Mouse (Mus musculus) E14TG2a.4 (cell line): ENCODE measurements around the gene Arsg.

Source experiments
- CTCF ChIP-seq: conservative IDR thresholded peaks from 2 replicates; pipeline ENCODE4 v1.5.1; 2014; ENCODE audit warnings: low read length
- POU5F1 ChIP-seq: IDR thresholded peaks from 2 replicates; pipeline ENCODE4 v1.6.1; 2014; ENCODE audit warnings: low read length, borderline replicate concordance

DNA sequence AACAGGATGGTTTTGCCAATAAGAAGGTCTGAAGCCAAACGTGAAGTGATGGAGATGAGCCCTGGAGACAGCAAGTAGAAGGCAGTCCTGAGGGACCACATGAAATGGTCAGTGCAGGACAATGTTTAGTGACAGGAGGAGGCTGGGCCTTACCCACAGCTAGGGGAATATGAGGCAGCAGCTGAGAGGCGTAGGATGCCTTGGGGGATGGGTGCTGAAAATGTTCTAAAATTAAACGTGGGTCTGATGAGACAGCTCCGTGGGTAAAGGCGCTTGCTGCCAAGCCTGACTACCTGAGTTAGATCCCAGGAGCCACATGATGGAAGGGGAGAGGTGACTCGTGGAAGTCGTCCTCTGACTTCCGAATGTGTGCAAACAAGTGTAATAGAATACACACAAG is 116.8 kb downstream of the Arsg start:
- TF ChIP-seq CTCF, result no peak
- no peak for TF ChIP-seq POU5F1
